Mouse (Mus musculus): ENCODE measurements around the gene Gpr61. TPM values are rescaled to one million over a fixed set of nuclear protein-coding genes. Genes with fewer than 3 reads are reported as not detected.

The Gpr61 gene
- polyA plus RNA-seq, 1 experiment from 2014 or later: 0.11 TPM

GRCm38 (mm10) chr3:108140786-108141185, 13.9 kb downstream of the Gpr61 start:
- H3K27ac ChIP-seq (ENCODE audit: low read depth): no peak overlapping the region
- DNase-seq (no peak), ATAC-seq (ENCODE audit: insufficient read depth) (no peak)
- no peak overlapping the region for H3K4me3 ChIP-seq (ENCODE audit: low read depth, low read length)
- no peaks in the 10 kb centered on the region for H3K27me3 ChIP-seq (ENCODE audit: insufficient read depth, low read length)
- H3K4me1 ChIP-seq (ENCODE audit: insufficient read depth): peaks cover 7% of the 10 kb centered on the region; the same call in 1 of the 2 replicates
- no peak overlapping the region for H3K9ac ChIP-seq
- H3K36me3 ChIP-seq (ENCODE audit: insufficient read depth): peaks cover 10% of the 10 kb centered on the region; the same call in 1 of the 2 replicates
- H3K4me2 ChIP-seq: no peak overlapping the region
- WGBS: 79% methylated on average over 4 of the region's 4 CpGs
- no peak for TF ChIP-seq CTCF (IDR thresholded peaks at IDR 0.05; ENCODE audit: low read depth)
- no peaks in the 10 kb centered on the region for H3K9me3 ChIP-seq (ENCODE audit: low read depth, low read length)

- ATAC-seq (ENCODE audit: insufficient read depth) (no peak), DNase-seq (no peak)
- Histone ChIP-seq H3K27ac (ENCODE audit: low read depth) (no peak overlapping the region), H3K27me3 (ENCODE audit: insufficient read depth, low read length) (no peaks in the 10 kb centered on the region), H3K9ac (no peak overlapping the region), H3K9me3 (ENCODE audit: low read depth, low read length) (no peaks in the 10 kb centered on the region), H3K4me3 (ENCODE audit: low read depth, low read length) (no peak overlapping the region), H3K4me1 (ENCODE audit: insufficient read depth) (no peaks in the 10 kb centered on the region), H3K36me3 (ENCODE audit: insufficient read depth) (peaks cover 10% of the 10 kb centered on the region; the same call in 1 of the 2 replicates), H3K4me2 (no peak overlapping the region)
- WGBS: 68% methylated on average over 1 of the region's 1 CpGs
- no peak for TF ChIP-seq CTCF (IDR thresholded peaks at IDR 0.05; ENCODE audit: low read depth)
These were observed 15.6 kb downstream of the Gpr61 start for GRCm38 (mm10) chr3:108139113-108139512.

- TF ChIP-seq CTCF (IDR thresholded peaks at IDR 0.05; ENCODE audit: low read depth): no peak
- H3K9me3 ChIP-seq (ENCODE audit: low read depth, low read length): no peaks in the 10 kb centered on the region
- H3K4me2 ChIP-seq: no peak overlapping the region
- no peaks in the 10 kb centered on the region for H3K36me3 ChIP-seq (ENCODE audit: insufficient read depth)
- H3K4me3 ChIP-seq (ENCODE audit: low read depth, low read length): no peak overlapping the region
- H3K4me1 ChIP-seq (ENCODE audit: insufficient read depth): no peaks in the 10 kb centered on the region
- H3K27ac ChIP-seq (ENCODE audit: low read depth): no peak overlapping the region
- H3K27me3 ChIP-seq (ENCODE audit: insufficient read depth, low read length): no peaks in the 10 kb centered on the region
- ATAC-seq (ENCODE audit: insufficient read depth) (no peak), DNase-seq (peak; percentile 23)
- 76% methylated on average over 11 of the region's 11 CpGs for WGBS
- no peak overlapping the region for H3K9ac ChIP-seq
These were observed 20.0 kb downstream of the Gpr61 start for GRCm38 (mm10) chr3:108134701-108135100.

- Histone ChIP-seq H3K4me1 (ENCODE audit: insufficient read depth) (no peaks in the 10 kb centered on the region), H3K9ac (no peak overlapping the region), H3K27ac (ENCODE audit: low read depth) (no peak overlapping the region), H3K9me3 (ENCODE audit: low read depth, low read length) (no peaks in the 10 kb centered on the region), H3K36me3 (ENCODE audit: insufficient read depth) (no peaks in the 10 kb centered on the region), H3K4me2 (no peak overlapping the region), H3K27me3 (ENCODE audit: insufficient read depth, low read length) (no peaks in the 10 kb centered on the region), H3K4me3 (ENCODE audit: low read depth, low read length) (no peak overlapping the region)
- no peak; the same call in 1 of the 2 replicates for ATAC-seq (ENCODE audit: insufficient read depth)
- WGBS: 58% methylated on average over 1 of the region's 1 CpGs
- no peak for TF ChIP-seq CTCF (IDR thresholded peaks at IDR 0.05; ENCODE audit: low read depth)
- peak; percentile 3 for DNase-seq
These were observed 22.2 kb downstream of the Gpr61 start for GRCm38 (mm10) chr3:108132484-108132883.

- no peak overlapping the region for H3K4me3 ChIP-seq (ENCODE audit: low read depth, low read length)
- H3K27me3 ChIP-seq (ENCODE audit: insufficient read depth, low read length): no peaks in the 10 kb centered on the region
- H3K9me3 ChIP-seq (ENCODE audit: low read depth, low read length): no peaks in the 10 kb centered on the region
- ATAC-seq (ENCODE audit: insufficient read depth) (no peak), DNase-seq (no peak)
- TF ChIP-seq CTCF (IDR thresholded peaks at IDR 0.05; ENCODE audit: low read depth): no peak
- H3K36me3 ChIP-seq (ENCODE audit: insufficient read depth): no peaks in the 10 kb centered on the region
- WGBS: 61% methylated on average over 1 of the region's 1 CpGs
- H3K9ac ChIP-seq: no peak overlapping the region
- no peaks in the 10 kb centered on the region for H3K4me1 ChIP-seq (ENCODE audit: insufficient read depth)
- no peak overlapping the region for H3K27ac ChIP-seq (ENCODE audit: low read depth)
- no peak overlapping the region for H3K4me2 ChIP-seq
These were observed 22.9 kb downstream of the Gpr61 start for GRCm38 (mm10) chr3:108131821-108132220.

GRCm38 (mm10) chr3:108131216-108131615, 23.5 kb downstream of the Gpr61 start:
- H3K4me1 ChIP-seq (ENCODE audit: insufficient read depth): no peaks in the 10 kb centered on the region
- no peak for TF ChIP-seq CTCF (IDR thresholded peaks at IDR 0.05; ENCODE audit: low read depth)
- H3K9ac ChIP-seq: no peak overlapping the region
- no peaks in the 10 kb centered on the region for H3K27me3 ChIP-seq (ENCODE audit: insufficient read depth, low read length)
- 73% methylated on average over 5 of the region's 5 CpGs for WGBS
- no peak for ATAC-seq (ENCODE audit: insufficient read depth)
- H3K36me3 ChIP-seq (ENCODE audit: insufficient read depth): no peaks in the 10 kb centered on the region
- H3K4me3 ChIP-seq (ENCODE audit: low read depth, low read length): no peak overlapping the region
- H3K9me3 ChIP-seq (ENCODE audit: low read depth, low read length): no peaks in the 10 kb centered on the region
- peak; percentile 24 for DNase-seq
- H3K4me2 ChIP-seq: no peak overlapping the region
- H3K27ac ChIP-seq (ENCODE audit: low read depth): no peak overlapping the region

- no peak overlapping the region for H3K27ac ChIP-seq (ENCODE audit: low read depth)
- no peak for ATAC-seq (ENCODE audit: insufficient read depth)
- WGBS: 86% methylated on average over 4 of the region's 4 CpGs
- no peak overlapping the region for H3K4me2 ChIP-seq
- H3K9ac ChIP-seq: no peak overlapping the region
- H3K27me3 ChIP-seq (ENCODE audit: insufficient read depth, low read length): no peaks in the 10 kb centered on the region
- no peak for DNase-seq
- H3K36me3 ChIP-seq (ENCODE audit: insufficient read depth): no peaks in the 10 kb centered on the region
- no peaks in the 10 kb centered on the region for H3K4me1 ChIP-seq (ENCODE audit: insufficient read depth)
- no peak for TF ChIP-seq CTCF (IDR thresholded peaks at IDR 0.05; ENCODE audit: low read depth)
- no peaks in the 10 kb centered on the region for H3K9me3 ChIP-seq (ENCODE audit: low read depth, low read length)
- no peak overlapping the region for H3K4me3 ChIP-seq (ENCODE audit: low read depth, low read length)
These were observed 24.9 kb downstream of the Gpr61 start for GRCm38 (mm10) chr3:108129804-108130203.

- H3K4me2 ChIP-seq: no peak overlapping the region
- DNase-seq (no peak), ATAC-seq (ENCODE audit: insufficient read depth) (no peak)
- H3K4me3 ChIP-seq (ENCODE audit: low read depth, low read length): no peak overlapping the region
- no peaks in the 10 kb centered on the region for H3K27me3 ChIP-seq (ENCODE audit: insufficient read depth, low read length)
- no peaks in the 10 kb centered on the region for H3K9me3 ChIP-seq (ENCODE audit: low read depth, low read length)
- H3K9ac ChIP-seq: no peak overlapping the region
- WGBS: 81% methylated on average over 4 of the region's 4 CpGs
- no peak overlapping the region for H3K27ac ChIP-seq (ENCODE audit: low read depth)
- no peaks in the 10 kb centered on the region for H3K36me3 ChIP-seq (ENCODE audit: insufficient read depth)
- H3K4me1 ChIP-seq (ENCODE audit: insufficient read depth): no peaks in the 10 kb centered on the region
- TF ChIP-seq CTCF (IDR thresholded peaks at IDR 0.05; ENCODE audit: low read depth): no peak
These were observed 25.3 kb downstream of the Gpr61 start for GRCm38 (mm10) chr3:108129367-108129766.

Measured in lung, embryonic 14.5 days (tissue).